Mouse (Mus musculus) cerebellum, adult 11-12 months (tissue): ENCODE data around the gene Ankrd12.

ENCODE experiments used
- DNase-seq: peaks from one replicate; pipeline ENCODE4 v3.0.0; 2022

Gene Ankrd12

DNA sequence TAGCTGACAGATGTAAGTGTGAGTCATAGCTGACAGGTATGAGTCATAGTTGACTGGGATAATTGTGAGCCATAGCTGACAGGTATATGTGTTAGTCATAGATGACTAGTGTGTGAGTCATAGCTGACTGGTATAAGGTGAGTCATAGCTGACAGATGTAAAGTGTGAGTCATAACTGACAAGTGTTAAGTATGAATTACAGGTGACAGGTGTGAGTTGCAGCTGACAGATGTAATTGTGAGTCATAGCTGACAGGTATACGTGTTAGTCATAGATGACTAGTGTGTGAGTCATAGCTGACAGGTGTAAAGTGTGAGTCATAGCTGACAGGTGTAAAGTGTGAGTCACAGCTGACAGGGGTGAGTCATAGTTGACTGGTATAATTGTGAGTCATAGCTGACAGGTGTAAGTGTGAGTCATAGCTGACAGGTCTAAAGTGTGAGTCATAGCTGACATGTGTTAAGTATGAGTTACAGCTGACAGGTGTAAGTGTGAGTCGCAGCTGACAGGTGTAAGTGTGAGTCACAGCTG lies 115.2 kb downstream of the Ankrd12 start:
- DNase-seq: no peak

DNA sequence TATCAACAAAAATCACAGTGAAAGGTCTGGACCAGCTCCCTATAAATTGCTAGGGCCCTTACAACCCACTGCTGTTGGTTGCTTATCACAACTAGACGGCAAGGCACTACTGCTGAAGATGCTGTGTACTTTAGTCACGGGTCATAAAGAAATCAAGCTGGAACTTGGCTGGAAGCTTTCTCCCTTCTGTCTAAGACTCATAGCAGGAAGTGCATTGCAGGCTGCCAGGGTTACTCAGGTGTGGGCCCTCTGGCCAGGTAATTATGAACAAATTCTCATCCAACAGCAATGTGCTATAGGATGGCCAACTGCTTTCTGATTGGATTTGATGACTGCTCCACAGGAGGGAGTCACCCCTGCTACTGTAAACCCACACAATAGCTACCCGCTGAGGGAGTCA lies 117.9 kb downstream of the Ankrd12 start:
- DNase-seq: no peak

DNA sequence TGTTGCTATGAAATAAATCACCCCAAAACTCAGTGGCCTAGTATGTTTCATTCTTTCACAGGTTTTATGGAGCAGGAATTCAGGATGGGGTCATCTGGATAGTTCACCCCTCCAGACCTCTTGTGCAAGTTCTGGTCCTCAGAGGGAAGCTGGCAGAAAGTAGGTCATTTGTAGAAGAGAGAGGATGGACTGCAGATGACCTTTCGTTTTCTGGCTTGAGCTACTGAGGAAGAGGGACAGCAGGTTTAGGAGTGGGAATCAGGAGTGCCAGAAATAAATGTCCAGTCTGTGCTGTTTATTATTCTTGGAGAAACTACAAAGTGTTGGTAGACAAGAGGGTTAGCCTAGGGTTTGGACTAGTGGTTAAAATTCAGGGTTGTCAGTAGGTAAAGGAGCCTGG lies 118.5 kb downstream of the Ankrd12 start:
- DNase-seq: no peak

DNA sequence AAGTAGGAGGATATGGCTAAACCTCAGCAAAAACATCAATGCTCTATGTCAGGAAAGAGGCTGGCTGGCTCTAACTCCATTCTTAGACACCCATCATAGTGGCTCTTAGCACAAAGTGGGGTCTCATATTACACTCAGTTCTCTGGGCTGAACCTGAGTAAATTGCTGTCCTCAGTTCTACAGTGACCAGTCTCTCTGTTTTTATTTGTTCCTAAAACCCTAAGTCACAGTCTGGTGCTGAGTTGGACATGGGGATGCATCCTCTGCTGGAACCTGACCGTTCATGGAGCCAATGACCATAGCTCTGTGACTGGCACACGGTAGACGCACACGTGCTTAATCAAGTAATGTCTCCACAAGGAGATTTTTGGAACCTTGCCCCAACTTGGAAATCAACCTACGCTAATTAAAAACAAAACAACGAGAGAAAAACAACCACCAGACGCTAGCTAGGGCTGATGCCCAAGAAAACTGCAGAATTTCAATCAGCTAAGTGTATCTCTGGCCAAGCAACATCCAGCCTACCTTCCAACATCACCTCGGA lies 119.0 kb downstream of the Ankrd12 start:
- no peak for DNase-seq

DNA sequence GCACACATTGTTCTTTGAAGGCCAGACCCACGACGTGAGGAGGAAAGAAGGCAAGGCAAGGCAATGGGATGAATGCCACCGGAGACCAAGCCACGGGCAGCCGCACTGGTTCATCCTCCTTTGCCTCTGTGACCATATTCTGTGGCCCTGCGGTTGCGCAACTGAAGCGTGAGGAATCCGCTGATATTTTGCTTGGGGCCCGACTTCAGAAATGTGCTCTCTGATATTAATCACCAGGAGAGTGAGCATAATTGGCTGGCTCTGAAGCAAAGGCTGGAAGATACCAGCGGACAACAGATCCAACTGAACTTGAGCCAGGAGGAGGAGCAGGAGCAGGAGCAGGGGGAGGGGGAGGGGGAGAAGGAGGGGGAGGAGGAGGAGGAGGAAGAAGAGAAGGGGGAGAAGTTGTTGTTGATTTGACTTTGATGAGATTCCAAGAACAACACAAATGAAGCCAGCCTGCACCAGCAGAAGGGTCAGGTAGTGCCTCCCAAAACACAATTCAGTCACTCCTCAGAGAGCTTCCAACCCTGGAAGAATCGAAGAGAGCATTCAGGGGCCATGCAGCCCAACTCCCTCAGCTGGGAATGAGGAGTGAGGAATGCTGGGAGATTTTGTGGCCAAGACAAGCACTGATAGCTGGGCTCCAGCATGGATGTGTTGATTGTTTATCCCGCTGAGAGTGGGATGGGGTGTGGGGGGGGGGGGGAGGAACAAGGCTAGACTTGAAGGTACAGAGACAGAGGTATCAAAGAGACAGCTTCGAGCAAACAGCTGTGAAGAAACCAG lies 119.7 kb downstream of the Ankrd12 start:
- DNase-seq: peak; percentile 52

DNA sequence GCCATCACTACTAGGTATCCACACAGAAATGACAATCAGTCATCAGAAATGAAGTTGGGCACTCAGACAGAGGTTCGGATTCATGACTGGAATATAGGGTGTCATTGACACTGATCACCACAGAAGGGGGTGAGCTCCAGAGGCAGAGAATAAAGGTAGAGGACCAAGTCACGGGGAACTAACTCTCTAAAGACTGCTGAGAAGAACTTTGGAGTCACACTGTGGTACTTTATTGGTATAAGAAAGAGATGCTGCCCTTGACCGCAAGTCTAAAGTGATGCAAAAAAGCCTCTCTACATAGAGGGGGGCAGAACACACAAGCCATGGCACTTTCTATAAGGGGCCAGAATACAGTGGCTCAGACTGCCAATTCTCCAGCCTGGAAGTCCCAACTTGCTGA lies 120.7 kb downstream of the Ankrd12 start:
- no peak for DNase-seq

GRCm38 (mm10) chr17:65953959-65954358 lies 122.9 kb downstream of the Ankrd12 start:
- no peak for DNase-seq

DNA sequence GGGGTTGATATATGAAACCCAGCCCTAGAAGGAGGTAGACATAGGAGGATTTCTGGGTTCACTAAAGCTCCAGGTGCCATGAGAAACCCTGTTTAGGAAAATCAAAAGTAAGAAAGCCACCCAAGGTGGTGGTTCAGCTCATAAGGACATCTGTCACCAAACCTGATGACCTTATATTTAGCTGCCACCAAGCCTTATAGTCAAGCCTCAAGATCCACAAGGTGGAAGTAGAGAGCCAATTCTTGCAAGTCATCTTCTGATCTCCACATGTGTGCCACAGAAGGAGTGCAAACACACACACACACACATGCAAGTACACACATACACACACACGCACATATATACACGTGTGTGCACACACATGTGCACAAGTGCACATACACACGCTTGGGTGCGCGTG lies 124.8 kb downstream of the Ankrd12 start:
- no peak for DNase-seq

DNA sequence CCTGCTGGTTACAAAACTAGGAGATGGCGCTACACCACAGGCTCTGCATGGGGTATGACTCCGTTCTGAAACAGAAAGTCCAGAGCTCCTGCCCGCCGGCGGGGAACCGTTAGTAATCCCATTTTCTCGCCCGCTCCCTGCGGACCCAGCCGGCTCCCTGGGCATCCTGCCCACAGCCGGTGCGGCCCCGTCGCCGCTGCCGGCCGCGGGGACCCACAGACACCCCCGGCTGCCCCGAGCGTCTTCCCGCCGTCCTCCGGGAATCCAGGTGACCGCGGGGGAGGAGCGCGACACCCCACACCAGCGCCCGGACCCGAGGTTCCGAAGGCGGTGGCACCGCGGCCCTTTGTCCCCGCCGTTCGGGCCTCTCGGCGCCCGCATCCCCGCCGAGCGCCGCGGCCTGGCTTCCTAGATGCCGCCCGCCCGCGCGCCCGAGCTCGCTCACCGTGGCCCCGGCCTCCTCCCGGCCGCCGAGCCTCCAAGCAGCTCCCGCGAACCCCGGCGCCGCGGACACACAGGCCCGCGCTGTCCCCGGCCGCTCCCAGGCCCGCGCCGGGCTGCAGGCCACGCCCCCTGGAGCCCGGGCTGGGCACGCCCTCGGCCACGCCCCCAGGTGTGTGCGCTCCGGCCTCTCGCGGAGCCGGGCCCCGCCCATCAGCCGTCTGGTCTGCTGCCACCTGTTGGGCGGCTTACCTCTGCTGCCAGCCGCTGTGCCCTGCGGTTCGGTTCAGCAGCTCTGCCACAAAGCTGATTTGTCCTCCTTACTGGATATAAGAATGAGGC lies 126.1 kb downstream of the Ankrd12 start, which contains the start of gene Twsg1:
Twsg1 (minus strand) TSS at position 605 of the 783 bp plus-strand sequence.
- peak; percentile 97 for DNase-seq

DNA sequence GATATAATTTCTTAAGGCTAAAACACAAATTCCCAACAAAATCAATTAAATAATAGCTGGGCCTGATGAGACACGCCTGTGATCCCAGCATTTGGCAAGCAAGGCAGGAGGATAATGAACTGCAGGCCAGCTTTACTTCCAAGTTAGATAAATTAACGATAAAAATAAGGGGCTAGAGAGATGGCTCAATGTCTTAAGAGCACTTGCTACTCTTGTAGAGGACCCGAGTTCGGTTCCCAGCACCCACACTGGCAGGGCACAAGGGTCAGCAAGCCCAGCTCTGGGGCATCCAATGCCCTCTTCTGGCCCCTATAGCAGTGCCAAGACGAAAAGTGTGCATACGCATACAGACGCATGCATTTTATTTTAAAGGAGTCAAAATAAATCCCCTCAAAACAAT lies 126.7 kb downstream of the Ankrd12 start:
- peak; percentile 66 for DNase-seq

DNA sequence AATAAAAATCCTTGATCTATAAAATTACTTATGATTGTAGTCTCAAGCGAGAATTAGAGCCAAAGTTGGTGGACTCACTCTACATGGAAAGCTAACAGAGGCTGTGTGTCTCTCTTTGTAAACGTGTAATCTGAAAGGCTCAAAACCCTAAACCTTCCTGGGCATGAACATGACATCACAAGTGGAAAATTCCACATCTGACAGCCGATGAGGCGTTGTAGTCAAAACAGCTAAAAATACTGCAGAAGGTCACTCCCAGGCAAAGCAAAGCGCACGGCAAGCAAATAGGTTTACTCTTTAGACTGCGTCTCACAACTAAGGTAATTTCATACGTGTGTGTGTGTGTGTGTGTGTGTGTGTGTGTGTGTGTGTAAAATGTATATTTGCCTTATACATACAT lies 129.6 kb downstream of the Ankrd12 start:
- DNase-seq: no peak

DNA sequence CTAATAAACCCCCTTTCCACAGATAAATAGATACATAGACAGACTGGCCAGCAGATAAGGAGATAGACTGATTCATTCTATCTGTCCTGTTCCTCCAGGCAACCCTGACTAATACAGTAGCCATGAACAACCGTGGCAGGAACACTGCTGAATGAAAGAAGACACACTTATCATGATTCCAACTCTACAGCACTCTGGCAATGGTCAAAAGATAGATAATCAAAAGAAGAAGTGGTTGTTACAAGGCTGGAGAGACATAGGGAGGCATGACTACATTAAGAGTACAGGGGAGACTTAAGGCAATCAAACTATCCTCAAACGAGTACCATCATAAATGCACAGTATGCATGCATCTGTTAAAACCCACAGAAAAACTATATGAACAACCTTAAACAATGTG lies 131.5 kb downstream of the Ankrd12 start:
- DNase-seq: no peak

DNA sequence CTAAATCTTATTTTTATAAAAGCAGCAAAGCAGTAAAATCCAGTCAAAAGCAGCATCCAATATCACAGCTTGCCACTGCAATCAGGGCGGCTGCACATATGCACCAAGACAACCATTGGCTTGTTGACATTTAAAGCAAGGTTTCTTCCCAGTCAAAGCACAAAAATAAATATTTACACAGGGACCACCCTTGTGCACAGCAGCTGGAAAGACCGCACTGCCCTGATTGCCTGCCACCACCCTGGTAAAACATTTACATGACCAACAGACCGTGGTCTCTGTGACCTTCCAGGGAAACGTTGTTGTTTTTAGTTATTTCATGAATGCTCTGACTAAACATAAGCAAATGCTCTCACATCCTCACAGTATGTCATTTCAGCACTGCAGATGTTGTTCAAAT lies 134.5 kb downstream of the Ankrd12 start:
- DNase-seq: no peak

DNA sequence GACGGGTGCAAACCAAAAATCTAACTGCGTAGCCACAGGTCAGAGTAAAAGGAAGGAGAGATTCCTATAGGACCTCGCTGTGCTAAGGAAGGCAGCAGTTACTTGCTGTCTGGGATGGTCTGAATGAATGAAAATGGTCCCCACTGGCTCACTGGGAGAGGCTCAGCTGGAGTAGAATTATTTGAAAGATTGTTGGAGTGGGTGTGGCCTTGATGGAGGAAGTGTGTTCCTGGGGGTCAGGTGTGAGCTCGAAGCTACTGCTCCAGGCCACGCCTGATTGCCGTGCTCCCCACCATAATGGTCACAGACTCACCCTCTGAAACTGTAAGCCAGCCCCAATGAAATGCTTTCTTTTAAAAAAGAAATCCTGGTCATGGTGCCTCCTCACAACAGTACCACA lies 135.6 kb downstream of the Ankrd12 start:
- DNase-seq: no peak

DNA sequence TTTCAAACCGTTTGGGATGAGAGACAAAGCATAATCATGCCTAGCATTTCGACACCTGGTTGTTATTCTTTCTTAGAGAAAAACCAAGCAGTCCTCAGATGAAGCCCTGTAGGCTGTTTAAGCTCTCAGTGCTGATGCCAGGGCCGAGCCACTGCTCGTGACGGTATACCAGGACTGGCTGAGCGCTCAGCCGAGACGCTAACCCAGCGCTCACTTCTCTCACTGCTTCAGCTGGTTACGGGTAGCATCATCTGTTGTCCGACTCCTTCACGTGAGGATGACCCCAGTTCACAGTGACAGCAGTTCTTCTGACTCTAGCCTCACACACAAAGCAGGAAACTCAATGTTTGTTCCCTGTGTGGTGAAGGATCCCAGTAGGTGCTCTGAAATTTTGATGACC lies 136.7 kb downstream of the Ankrd12 start:
- no peak for DNase-seq

DNA sequence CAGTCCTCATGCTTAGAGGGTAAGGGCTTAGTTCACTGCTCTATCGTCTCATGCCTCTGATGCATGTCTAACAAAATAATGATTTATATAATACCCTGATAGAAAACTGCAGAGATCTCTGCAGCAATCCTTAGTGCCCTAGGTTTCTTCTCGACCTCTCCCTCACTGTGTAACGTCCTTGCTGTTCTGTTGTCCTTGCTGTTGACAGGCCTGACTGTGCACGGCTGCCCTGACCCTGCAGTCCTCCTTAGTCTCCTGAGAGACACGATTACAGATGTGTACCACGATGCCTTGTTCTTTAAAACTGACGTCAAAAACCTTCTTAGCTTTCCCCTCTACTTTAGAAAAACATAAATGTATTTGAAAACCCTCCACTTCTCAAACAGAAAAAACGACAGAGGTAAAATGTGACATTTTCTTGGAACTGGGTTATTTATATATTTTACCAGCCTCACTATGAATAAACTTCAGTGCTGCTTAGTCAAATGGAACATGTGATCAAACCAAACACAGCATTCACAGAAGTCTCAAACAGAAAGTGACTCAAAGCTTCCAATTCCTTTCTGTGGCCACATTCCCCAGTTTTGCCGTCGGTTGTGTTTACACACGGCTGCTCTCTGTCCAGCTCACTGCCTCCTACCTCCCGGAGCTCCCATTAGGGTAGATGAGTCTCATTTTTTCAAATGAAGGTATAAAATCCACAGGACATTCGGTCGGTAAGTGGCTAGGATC lies 137.3 kb downstream of the Ankrd12 start:
- DNase-seq: no peak

- no peak for DNase-seq
Observed at GRCm38 (mm10) chr17:65937671-65938070, 139.2 kb downstream of the Ankrd12 start.

- no peak for DNase-seq
Observed at GRCm38 (mm10) chr17:65933741-65934140, 143.1 kb downstream of the Ankrd12 start.

DNA sequence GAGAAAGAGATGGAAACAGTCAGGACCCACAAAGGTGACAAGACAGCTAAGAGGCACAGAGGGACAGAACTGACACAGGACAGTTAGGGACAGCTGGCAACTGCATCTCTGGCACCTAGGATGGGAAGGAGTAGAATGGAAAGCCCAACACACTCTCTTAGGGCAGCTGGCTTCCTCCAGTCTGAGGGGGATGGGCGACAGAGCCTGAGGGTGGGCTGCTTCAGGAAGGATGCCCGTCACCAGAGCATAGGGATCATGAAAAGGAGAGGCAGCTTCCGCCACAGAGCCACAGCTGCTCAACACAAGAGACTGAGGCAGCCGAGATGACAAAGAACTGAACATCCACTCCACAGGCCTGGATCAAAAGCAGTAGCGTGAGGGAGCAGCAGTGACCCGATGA lies 145.4 kb downstream of the Ankrd12 start:
- peak; percentile 34 for DNase-seq

DNA sequence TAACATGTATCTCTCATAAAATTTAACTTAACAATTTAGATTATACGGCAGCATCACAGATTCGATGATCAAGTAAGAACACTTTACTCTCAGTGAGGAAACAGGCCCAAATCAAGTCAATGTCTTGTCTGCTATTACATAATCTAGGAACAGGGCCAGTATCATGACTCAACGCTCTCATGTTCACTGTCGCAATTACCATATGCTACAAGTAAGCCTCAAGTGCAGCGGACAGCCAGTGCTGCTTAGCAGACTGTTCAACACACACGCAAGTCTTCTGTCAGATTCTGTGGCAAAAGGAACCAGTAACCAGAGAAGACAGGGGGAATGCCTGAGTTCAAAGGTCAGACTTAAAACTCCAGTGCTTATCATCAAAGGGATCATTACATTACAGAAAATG lies 145.9 kb downstream of the Ankrd12 start:
- DNase-seq: peak; percentile 75

DNA sequence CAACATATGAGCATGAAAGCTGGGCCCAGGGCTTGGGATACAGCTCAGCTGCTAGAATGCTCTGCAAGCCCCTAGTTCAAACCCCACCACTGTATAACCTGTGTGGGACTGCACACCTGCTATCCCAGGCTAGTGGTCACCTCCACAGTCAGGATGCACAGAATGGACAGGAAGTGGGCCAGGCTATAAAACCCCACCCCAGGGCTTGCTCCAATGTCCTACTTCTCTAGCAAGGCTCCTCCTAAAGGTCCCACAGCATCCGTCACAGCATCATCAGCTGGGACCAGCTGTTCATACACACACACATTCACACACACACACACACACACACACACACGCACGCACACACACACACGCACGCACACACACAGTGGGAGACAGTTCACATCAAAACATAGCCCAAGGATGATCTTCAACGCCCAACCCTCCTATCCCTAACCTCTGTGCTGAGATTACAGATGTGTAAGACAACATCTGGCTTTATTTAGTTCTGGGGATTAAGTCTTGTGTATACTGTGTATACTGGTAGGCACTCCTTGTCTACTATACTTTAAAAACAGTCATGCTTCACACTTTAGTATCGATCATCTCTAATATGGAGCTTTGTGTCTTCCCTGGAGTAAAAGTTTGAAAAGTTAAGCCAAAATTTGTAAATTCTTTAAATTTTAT lies 146.6 kb downstream of the Ankrd12 start:
- no peak for DNase-seq

DNA sequence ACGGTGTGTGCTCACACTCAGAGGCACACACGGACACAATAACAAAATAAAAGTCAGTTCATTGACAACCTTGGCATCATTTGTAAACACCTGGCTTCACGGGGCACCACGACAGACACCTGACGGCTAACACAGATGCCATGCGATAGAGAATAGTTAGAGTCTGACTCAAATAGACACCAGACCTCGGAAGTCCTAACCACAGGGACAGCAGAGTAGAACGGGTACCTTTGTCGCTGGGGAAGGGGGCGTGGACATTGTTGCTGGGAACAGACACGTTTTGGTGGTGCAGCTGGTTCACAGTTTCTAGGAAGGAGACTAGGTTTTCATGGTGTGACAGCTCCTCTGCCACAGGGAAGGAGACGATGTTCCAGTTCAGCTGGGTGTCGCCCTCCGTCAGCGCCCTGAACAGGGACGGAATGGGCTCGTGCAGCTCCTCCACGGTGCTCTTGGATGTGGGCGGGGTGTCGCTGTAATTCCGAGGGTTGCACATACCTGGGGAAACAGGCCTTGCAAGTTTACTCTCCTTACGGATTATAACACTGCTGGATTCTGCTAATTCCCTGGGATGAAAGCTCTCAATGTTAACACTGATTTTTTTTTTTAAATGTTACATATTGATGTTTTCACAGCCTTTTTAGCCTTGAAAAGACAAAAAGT lies 147.4 kb downstream of the Ankrd12 start:
- DNase-seq: no peak
